Mouse (Mus musculus) left cerebral cortex, adult 2 months (tissue): ENCODE results near the gene C1qtnf12. TPM values are rescaled to one million over a fixed set of nuclear protein-coding genes. Genes with fewer than 3 reads are reported as not detected.

ENCODE experiments used
- DNase-seq, 2 experiments: peaks; one replicate each; pipeline ENCODE4 v3.0.0; 2021 to 2022; ENCODE audit warnings: low spot score in 2 of 2, mixed read lengths in 1 of 2; ENCODE audit errors: extremely low spot score in 1 of 2
- H3K27ac ChIP-seq: fragments of 200-600 bp; 2 replicates; pipeline ENCODE4 v1.8.1; 2022
- H3K4me3 ChIP-seq: fragments of 200-600 bp; 2 replicates; pipeline ENCODE4 v1.8.1; 2022
- CTCF ChIP-seq: fragments of 200-600 bp; IDR thresholded peaks from 2 replicates; pipeline ENCODE4 v1.8.1; 2022; ENCODE audit warnings: antibody characterized with exemption, mild to moderate bottlenecking, moderate library complexity
- intact Hi-C: fragments of 180-260 bp; cut with DNase I; formaldehyde crosslinking; loops from one replicate; pipeline ENCODE4 v1.15.1; 2025
- total RNA-seq, 2 experiments: library from RNA; stranded (reverse); gene quantifications; 2 replicates each; pipeline ENCODE4 v1.2.3; 2021

Gene C1qtnf12
- total RNA-seq, 2 experiments from 2014 or later: 18.9 to 19.7 TPM

DNA sequence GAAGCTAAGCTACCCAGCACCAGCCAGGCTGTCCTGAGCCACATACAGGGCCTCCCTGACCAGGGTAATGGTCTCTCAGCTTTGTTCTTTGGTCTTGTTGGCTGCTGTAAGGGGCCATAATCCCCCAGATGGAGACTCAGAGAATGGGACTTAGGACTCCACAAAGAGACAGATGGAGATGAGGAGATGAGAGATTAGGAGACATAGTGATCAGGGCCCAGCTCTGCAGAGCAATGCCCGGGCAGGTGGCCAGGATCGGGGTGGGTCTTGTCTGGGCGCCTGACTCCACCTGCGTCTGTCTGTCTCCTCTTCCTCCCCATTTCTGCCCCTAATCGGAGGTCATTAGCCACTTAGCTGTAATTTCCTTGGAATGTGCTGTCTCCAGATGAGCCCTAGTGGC, 8.2 kb downstream of the C1qtnf12 start:
- no peak overlapping the region for H3K27ac ChIP-seq
- intact Hi-C loops: no loop called here
- DNase-seq: no peak
- H3K4me3 ChIP-seq: no peak overlapping the region
- TF ChIP-seq CTCF: no peak

DNA sequence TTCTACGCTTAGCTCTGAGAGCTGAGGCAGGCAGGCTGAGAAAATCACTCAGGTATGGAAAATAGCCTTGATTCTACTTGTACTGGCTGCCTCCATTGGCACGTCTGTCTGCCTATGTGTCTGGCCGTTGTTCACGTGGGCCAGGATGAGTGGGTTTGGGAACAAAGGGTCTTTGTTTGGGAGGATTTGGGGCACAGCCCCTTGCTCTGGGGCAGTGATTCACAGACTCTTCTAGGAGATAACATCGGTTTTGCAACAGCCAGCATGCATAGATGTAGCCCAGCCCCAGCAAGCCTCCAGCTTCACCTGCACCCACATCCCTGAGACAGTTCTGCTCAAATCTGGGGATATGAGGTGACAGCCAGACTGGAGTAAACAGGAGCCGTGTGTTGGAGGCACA, 10.5 kb downstream of the C1qtnf12 start:
- H3K27ac ChIP-seq: no peak overlapping the region
- intact Hi-C loops: no loop called here
- no peak for DNase-seq
- TF ChIP-seq CTCF: no peak
- H3K4me3 ChIP-seq: no peak overlapping the region

DNA sequence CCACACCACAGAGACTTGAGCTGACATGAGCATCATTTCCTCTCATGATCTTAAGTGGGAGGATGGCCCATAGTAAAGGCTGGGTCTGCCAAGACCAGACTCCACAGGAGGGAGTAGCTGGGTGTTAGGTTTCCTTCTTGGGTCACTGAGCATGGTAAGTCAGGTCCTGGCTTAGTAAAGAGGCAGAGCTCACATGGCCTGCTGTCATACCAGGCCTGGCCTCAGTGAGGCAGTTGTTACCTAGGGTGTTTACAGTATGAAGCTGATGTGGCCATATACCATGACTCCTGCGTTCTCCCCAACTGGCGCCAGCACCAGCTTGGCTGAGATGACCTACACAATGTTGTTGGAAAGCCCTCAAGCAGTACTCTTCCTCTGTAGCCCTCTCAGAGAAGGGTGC, 11.1 kb downstream of the C1qtnf12 start:
- no peak for DNase-seq
- H3K27ac ChIP-seq: no peak overlapping the region
- no peak for TF ChIP-seq CTCF
- H3K4me3 ChIP-seq: no peak overlapping the region
- intact Hi-C loops: no loop called here

GRCm38 (mm10) chr4:155981436-155982082, 19.4 kb downstream of the C1qtnf12 start:
- no peak overlapping the region for H3K27ac ChIP-seq
- intact Hi-C loops: no loop called here
- TF ChIP-seq CTCF: no peak
- no peak for DNase-seq
- no peak overlapping the region for H3K4me3 ChIP-seq

DNA sequence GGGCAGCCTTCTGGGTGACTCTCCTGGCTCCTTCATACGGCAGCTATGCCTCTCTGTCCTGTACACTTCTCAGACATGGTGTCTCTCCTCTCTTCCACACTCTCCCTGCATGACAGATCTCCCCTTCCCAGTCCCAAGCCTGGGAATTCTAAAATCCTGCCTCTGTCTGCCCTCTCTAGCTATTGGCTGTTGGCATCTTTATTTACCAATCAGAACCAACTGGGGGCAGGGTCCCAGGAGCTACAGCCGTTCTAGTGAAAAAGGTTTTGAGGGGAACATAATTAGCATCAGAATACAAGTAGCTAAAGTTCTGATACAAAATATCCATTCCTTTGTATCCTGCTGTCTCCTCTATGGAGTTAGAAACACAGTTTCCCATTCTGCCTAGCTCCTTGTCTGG, 21.7 kb downstream of the C1qtnf12 start:
- TF ChIP-seq CTCF: no peak
- no peak overlapping the region for H3K27ac ChIP-seq

DNA sequence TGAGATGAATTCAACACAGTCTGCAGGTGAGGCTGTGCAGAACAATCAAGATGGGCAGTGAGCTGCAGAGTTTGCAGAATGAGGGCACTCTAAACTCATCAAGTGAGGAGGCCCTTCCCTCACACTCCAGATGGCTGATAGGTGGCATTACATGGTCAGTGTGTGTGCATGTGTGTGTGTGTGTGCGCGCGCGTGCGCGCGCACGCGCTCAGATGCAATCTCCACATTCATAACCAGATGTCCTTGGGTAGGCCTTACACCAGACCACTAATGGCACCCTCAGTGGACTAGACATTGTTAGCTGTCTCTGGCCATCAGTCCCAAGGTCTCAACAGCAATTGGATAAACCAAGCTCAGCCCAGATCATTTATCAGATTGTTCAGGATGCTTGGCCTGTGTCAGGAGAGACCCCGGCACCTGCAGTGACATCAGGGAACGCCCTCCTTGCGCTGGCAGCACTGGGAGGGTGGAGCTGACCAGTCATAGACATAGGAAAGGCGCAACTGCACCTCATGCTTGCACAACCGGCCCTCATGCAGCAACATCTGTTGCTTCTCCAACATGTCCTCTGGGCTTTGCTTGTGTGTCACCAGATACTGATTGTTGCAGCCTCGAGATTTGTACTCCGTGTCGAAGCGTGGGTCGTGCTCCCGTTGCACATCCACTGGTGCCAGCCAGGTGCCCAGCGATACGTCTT, 29.2 kb downstream of the C1qtnf12 start:
- Histone ChIP-seq H3K4me3 (peak overlapping the region; percentile 91), H3K27ac (peak overlapping the region; percentile 99)
- intact Hi-C loops: loop anchor here (5.0 kb wide), 1 partner anchor 99 kb away; the partner anchor contains the start of genes Acap3 and Pusl1
- no peak for DNase-seq
- no peak for TF ChIP-seq CTCF

More for the DNA sequence above, 21.7 kb downstream of the C1qtnf12 start:
- DNase-seq: no peak
- no peak overlapping the region for H3K4me3 ChIP-seq
- intact Hi-C loops: no loop called here

DNA sequence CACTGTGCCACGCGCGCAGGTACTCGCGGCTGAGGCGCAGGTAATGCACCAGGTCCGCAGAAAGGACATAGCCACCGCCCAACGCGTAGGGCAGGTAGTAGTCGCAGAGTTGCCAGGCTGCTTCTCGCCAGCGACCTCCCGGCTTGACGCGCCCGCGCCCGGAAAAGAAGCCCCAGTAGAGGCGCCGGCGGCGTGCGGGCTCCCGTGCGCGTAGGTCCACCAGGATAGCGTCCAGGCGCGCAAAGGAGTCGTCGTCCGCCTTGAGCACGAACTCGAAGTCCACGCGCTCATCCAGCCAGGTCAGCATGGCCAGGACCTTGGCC, 29.8 kb downstream of the C1qtnf12 start:
- TF ChIP-seq CTCF: no peak
- DNase-seq: no peak
- intact Hi-C loops: loop anchor here (1.0 to 5.0 kb wide), 2 partner anchors 100 to 117 kb away; partner anchors contain the start of genes 9430015G10Rik, Acap3 and Pusl1
- Histone ChIP-seq H3K4me3 (peak overlapping the region; percentile 91), H3K27ac (peak overlapping the region; percentile 99)

- DNase-seq: peak; percentile 89 to 93
- Histone ChIP-seq H3K27ac (peak within 1 kb of the TSS; percentile 99), H3K4me3 (peak within 1 kb of the TSS; percentile 99)
- intact Hi-C loops: loop anchor here (1.0 to 5.0 kb wide), 2 partner anchors 100 to 117 kb away; partner anchors contain the start of genes 9430015G10Rik, Acap3 and Pusl1
- TF ChIP-seq CTCF: peak; percentile 83
Observed at GRCm38 (mm10) chr4:155992241-155992905, 30.3 kb downstream of the C1qtnf12 start, which contains the start of the genes B3galt6 and Sdf4. Gene B3galt6, minus strand, starts transcription at chr4:155992649. Gene Sdf4, plus strand, starts transcription at chr4:155992872.

- intact Hi-C loops: loop anchor here (1.0 to 5.0 kb wide), 2 partner anchors 101 to 116 kb away; partner anchors contain the start of genes 9430015G10Rik, Acap3 and Pusl1
- no peak for TF ChIP-seq CTCF
Observed at GRCm38 (mm10) chr4:155992906-155993547, 30.9 kb downstream of the C1qtnf12 start.

GRCm38 (mm10) chr4:155993606-155994005, 31.5 kb downstream of the C1qtnf12 start:
- intact Hi-C loops: loop anchor here (5.0 kb wide), 1 partner anchor 101 kb away; the partner anchor contains the start of genes Acap3 and Pusl1
- peak overlapping the region; percentile 99 for H3K4me3 ChIP-seq
- H3K27ac ChIP-seq: peak overlapping the region; percentile 98
- no peak for TF ChIP-seq CTCF
- no peak for DNase-seq

More at GRCm38 (mm10) chr4:155992906-155993547, 30.9 kb downstream of the C1qtnf12 start:
- peak overlapping the region; percentile 99 for H3K4me3 ChIP-seq
- H3K27ac ChIP-seq: peak overlapping the region; percentile 98
- peak in 1 of 2 experiments; percentile 93 for DNase-seq

DNA sequence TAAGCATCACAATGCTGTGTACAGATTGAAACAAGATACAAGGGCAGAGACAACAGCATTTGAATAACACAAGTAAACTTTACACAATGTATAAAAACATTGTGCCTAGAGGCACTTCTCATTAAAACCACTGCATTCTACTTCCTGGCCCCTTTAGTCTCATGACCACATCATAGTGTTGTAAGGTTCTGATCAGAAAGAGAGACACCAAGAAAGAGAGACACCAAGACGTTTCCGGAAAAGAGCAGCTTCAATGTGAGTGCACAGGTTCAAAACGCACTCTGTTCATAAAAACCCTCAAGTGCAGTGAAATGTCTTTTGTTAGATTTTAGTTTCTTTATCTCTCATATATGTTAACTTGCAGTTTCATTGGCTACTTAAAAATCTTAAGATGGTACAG, 42.0 kb downstream of the C1qtnf12 start:
- TF ChIP-seq CTCF: no peak
- intact Hi-C loops: no loop called here
- Histone ChIP-seq H3K4me3 (no peak overlapping the region), H3K27ac (no peak overlapping the region)
- no peak for DNase-seq
